Mouse (Mus musculus) limb, embryonic 12.5 days (tissue): ENCODE results near the gene Net1. TPM values are rescaled to one million over a fixed set of nuclear protein-coding genes. Genes with fewer than 3 reads are reported as not detected.

Source experiments
- ATAC-seq: fragments of 200-750 bp; cut with Nextera tagmentation; 2 replicates; pipeline ENCODE4 v1.8.0; 2017; ENCODE audit warnings: low read depth, moderate TSS enrichment; ENCODE audit not compliant: insufficient number of reproducible peaks, insufficient read depth, low FRiP score, low TSS enrichment
- H3K27ac ChIP-seq: fragments of 300-500 bp; sonication (generic); 2 replicates; pipeline ENCODE4 v1.5.1; 2016; ENCODE audit warnings: mild to moderate bottlenecking, moderate library complexity
- H3K27me3 ChIP-seq: fragments of 300-500 bp; sonication (generic); 2 replicates; pipeline ENCODE4 v1.6.1; 2016; ENCODE audit warnings: mild to moderate bottlenecking, moderate library complexity
- H3K36me3 ChIP-seq: fragments of 300-500 bp; sonication (generic); 2 replicates; pipeline ENCODE4 v1.6.1; 2016; ENCODE audit warnings: mild to moderate bottlenecking, moderate library complexity
- H3K4me1 ChIP-seq: fragments of 300-500 bp; sonication (generic); replicated peaks from 2 replicates; pipeline ENCODE4 v1.6.1; 2016
- H3K4me2 ChIP-seq: fragments of 300-500 bp; sonication (generic); 2 replicates; pipeline ENCODE4 v1.6.1; 2016; ENCODE audit warnings: mild to moderate bottlenecking, moderate library complexity
- H3K4me3 ChIP-seq: fragments of 300-500 bp; sonication (generic); replicated peaks from 2 replicates; pipeline ENCODE4 v1.5.1; 2016; ENCODE audit warnings: mild to moderate bottlenecking
- H3K9ac ChIP-seq: fragments of 300-500 bp; sonication (generic); replicated peaks from 2 replicates; pipeline ENCODE4 v1.6.1; 2016; ENCODE audit warnings: mild to moderate bottlenecking, moderate library complexity
- H3K9me3 ChIP-seq: fragments of 300-500 bp; sonication (generic); 2 replicates; pipeline ENCODE4 v1.6.1; 2016; ENCODE audit warnings: mild to moderate bottlenecking, moderate library complexity
- WGBS: fragments of 180-500 bp; shearing (Covaris S2); methylation state at CpG from one replicate; pipeline ENCODE4 v1.1.7; 2016; 5-methylcytosine and 5-hydroxymethylcytosine counted together
- polyA plus RNA-seq: library from polyadenylated mRNA; unstranded; fragments of >200 nt; fragmentation: Nextera tagmentation; extraction: Ambion mirVana; gene quantifications from 2 replicates; pipeline ENCODE4 v1.2.1, GENCODE M21; 2016

The Net1 gene
- 130 and 136 TPM in 2 replicates for polyA plus RNA-seq

- peak; percentile 96 for ATAC-seq
- Histone ChIP-seq H3K9ac (peak within 1 kb of the TSS; percentile 79), H3K9me3 (peaks cover 12% of the 10 kb centered on the region; the same call in 1 of the 2 replicates), H3K36me3 (peaks cover 19% of the 10 kb centered on the region), H3K4me1 (peaks cover 8% of the 10 kb centered on the region), H3K27me3 (no peaks in the 10 kb centered on the region), H3K4me3 (peak within 1 kb of the TSS; percentile 73), H3K4me2 (peak within 1 kb of the TSS; percentile 69), H3K27ac (peak within 1 kb of the TSS; percentile 68; the same call in 1 of the 2 replicates)
- WGBS, result under 1% methylated on average over 52 of the region's 52 CpGs
Measured at GRCm38 (mm10) chr13:3917571-3918311, at the start of gene Net1, which contains the start of gene Tubal3. Gene Net1, minus strand, starts transcription at chr13:3918220. Gene Tubal3, plus strand, starts transcription at chr13:3918274.

GRCm38 (mm10) chr13:3951198-3951914 is 33.3 kb upstream of the Net1 start:
- 80% methylated on average over 6 of the region's 6 CpGs for WGBS
- Histone ChIP-seq H3K4me2 (no peak overlapping the region), H3K27me3 (0 out of 2 replicates have a peak, but pooled peaks cover under 1% of the 10 kb centered on the region), H3K9ac (no peak overlapping the region), H3K36me3 (no peaks in the 10 kb centered on the region), H3K9me3 (no peaks in the 10 kb centered on the region), H3K4me3 (no peak overlapping the region), H3K4me1 (no peaks in the 10 kb centered on the region), H3K27ac (no peak overlapping the region)
- ATAC-seq, result no peak

GRCm38 (mm10) chr13:3949477-3949876 is 31.5 kb upstream of the Net1 start:
- Histone ChIP-seq H3K4me3 (no peak overlapping the region), H3K36me3 (no peaks in the 10 kb centered on the region), H3K9ac (no peak overlapping the region), H3K27me3 (0 out of 2 replicates have a peak, but pooled peaks cover 4% of the 10 kb centered on the region), H3K4me1 (no peaks in the 10 kb centered on the region; the same call in 1 of the 2 replicates), H3K9me3 (no peaks in the 10 kb centered on the region), H3K4me2 (no peak overlapping the region), H3K27ac (no peak overlapping the region)
- 88% methylated on average over 4 of the region's 4 CpGs for WGBS
- ATAC-seq, result no peak

- no peak for ATAC-seq
Measured at GRCm38 (mm10) chr13:3947267-3947666, 29.2 kb upstream of the Net1 start.

DNA sequence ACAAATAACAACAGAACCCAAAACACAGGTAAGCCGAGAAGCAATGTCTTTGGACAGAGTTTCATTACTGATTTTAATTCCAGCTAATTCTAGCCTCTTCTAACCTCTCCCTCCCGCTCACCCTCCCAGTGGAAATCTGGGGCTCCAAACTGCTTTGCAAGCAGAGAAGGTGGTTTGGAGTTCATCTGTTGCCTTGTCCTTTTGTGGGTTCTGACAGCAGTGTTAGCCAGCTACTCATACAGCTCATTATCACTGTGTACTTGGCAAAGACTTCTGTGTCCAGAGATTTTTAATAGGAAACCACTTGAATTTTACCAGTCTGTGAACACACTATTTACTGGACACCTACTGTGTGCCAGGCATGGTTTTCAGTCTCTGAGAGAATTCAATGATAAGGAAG is 27.2 kb upstream of the Net1 start, which contains the start of gene Ucn3:
Ucn3 (minus strand) TSS at position 101 of the 400 bp plus-strand sequence.
- WGBS, result 45% methylated on average over 2 of the region's 2 CpGs
- H3K4me1 ChIP-seq, result no peaks in the 10 kb centered on the region; the same call in 1 of the 2 replicates
- no peaks in the 10 kb centered on the region for H3K9me3 ChIP-seq
- no peak within 1 kb of the TSS for H3K4me3 ChIP-seq
- H3K9ac ChIP-seq, result no peak within 1 kb of the TSS
- H3K27me3 ChIP-seq, result 0 out of 2 replicates have a peak, but pooled peaks cover 4% of the 10 kb centered on the region
- peak within 1 kb of the TSS; percentile 8; the same call in 1 of the 2 replicates for H3K4me2 ChIP-seq
- H3K36me3 ChIP-seq, result no peaks in the 10 kb centered on the region
- no peak for ATAC-seq
- no peak within 1 kb of the TSS for H3K27ac ChIP-seq

More at GRCm38 (mm10) chr13:3947267-3947666, 29.2 kb upstream of the Net1 start:
- Histone ChIP-seq H3K4me3 (no peak overlapping the region), H3K9me3 (no peaks in the 10 kb centered on the region), H3K4me2 (no peak overlapping the region), H3K36me3 (no peaks in the 10 kb centered on the region), H3K9ac (no peak overlapping the region), H3K27ac (no peak overlapping the region), H3K27me3 (0 out of 2 replicates have a peak, but pooled peaks cover 4% of the 10 kb centered on the region), H3K4me1 (no peaks in the 10 kb centered on the region; the same call in 1 of the 2 replicates)
- WGBS, result 93% methylated on average over 4 of the region's 4 CpGs

DNA sequence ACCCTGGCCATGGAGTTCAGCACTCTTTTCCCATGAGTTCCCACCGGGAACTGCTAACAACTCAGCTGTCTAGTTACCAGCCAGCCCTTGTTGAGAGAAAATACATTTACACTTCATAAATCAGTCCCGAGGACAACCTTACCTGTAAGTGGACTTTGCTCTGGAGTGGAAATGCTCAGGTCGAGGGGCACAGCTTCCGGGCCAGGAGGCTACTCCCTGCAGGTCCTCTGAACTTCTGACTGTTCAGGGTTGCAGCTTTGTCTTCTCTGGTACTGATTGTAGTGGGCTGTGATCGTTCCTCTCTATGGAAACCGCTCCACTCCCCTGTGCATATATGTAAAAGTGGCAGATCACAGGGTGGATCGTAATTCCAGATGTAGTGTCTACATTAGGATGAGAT is 26.7 kb upstream of the Net1 start:
- 45% methylated on average over 7 of the region's 7 CpGs for WGBS
- H3K9me3 ChIP-seq, result no peaks in the 10 kb centered on the region
- 0 out of 2 replicates have a peak, but pooled peaks cover 4% of the 10 kb centered on the region for H3K27me3 ChIP-seq
- no peak overlapping the region for H3K9ac ChIP-seq
- H3K4me1 ChIP-seq, result no peaks in the 10 kb centered on the region; the same call in 1 of the 2 replicates
- H3K4me3 ChIP-seq, result no peak overlapping the region
- peak overlapping the region; percentile 8; the same call in 1 of the 2 replicates for H3K4me2 ChIP-seq
- no peak for ATAC-seq
- H3K27ac ChIP-seq, result no peak overlapping the region
- no peaks in the 10 kb centered on the region for H3K36me3 ChIP-seq

DNA sequence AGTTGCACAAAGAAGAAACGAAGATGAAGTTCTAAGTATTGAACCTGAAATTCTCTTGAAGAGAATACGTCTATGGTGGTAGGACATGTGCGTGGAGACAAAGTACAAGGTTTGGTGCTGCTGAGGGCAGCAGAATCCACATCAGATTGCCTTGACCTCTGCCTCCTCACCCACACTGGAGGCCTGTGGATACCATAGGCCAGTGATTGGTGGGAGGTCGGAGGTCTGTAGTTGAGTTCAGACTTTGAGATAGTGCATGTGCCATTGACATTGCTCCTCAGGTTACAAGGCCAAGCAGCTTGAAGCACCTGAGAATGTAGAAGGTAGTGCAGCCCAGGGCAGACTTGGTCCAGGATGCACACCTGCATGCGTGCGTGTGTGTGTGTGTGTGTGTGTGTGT is 8.0 kb upstream of the Net1 start:
- Histone ChIP-seq H3K27ac (no peak overlapping the region), H3K9me3 (no peaks in the 10 kb centered on the region), H3K4me1 (no peaks in the 10 kb centered on the region), H3K4me3 (no peak overlapping the region), H3K9ac (no peak overlapping the region), H3K27me3 (no peaks in the 10 kb centered on the region; the same call in 1 of the 2 replicates), H3K4me2 (no peak overlapping the region), H3K36me3 (no peaks in the 10 kb centered on the region)
- no peak for ATAC-seq
- 88% methylated on average over 6 of the region's 6 CpGs for WGBS

- Histone ChIP-seq H3K27me3 (no peaks in the 10 kb centered on the region; the same call in 1 of the 2 replicates), H3K4me1 (no peaks in the 10 kb centered on the region), H3K27ac (no peak overlapping the region), H3K36me3 (no peaks in the 10 kb centered on the region), H3K4me3 (no peak overlapping the region), H3K4me2 (no peak overlapping the region), H3K9me3 (no peaks in the 10 kb centered on the region), H3K9ac (no peak overlapping the region)
- 76% methylated on average over 6 of the region's 6 CpGs for WGBS
- ATAC-seq, result no peak
Measured at GRCm38 (mm10) chr13:3925632-3926031, 7.6 kb upstream of the Net1 start.

DNA sequence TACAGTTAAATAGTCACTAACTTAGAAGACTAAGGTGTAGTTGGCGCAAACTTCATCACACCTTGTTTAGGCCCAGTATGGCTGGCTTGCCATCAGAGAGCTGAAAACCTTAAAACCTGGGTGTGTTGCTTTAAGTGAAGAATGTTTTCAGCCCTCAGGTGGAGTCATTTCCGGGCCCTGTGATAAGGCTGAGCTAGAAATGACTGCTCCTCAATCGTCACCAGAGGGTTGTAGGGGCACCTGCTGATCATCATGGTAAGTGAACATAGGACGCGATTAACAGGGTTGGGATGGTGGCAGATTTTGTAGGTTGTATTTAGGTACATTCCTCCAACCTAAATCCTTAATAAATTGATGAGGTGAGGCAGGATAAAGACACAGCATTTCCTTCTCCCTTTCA is 6.5 kb upstream of the Net1 start:
- no peaks in the 10 kb centered on the region for H3K27me3 ChIP-seq
- no peaks in the 10 kb centered on the region for H3K36me3 ChIP-seq
- ATAC-seq, result no peak
- H3K9ac ChIP-seq, result no peak overlapping the region
- no peak overlapping the region for H3K4me3 ChIP-seq
- WGBS, result 84% methylated on average over 5 of the region's 5 CpGs
- H3K4me2 ChIP-seq, result no peak overlapping the region
- no peaks in the 10 kb centered on the region for H3K4me1 ChIP-seq
- H3K9me3 ChIP-seq, result no peaks in the 10 kb centered on the region
- H3K27ac ChIP-seq, result no peak overlapping the region

GRCm38 (mm10) chr13:3913504-3913903 is 4.5 kb downstream of the Net1 start:
- peaks cover 8% of the 10 kb centered on the region for H3K4me1 ChIP-seq
- no peak overlapping the region for H3K9ac ChIP-seq
- peaks cover 12% of the 10 kb centered on the region for H3K9me3 ChIP-seq
- no peak overlapping the region for H3K27ac ChIP-seq
- peaks cover 47% of the 10 kb centered on the region for H3K36me3 ChIP-seq
- H3K27me3 ChIP-seq, result no peaks in the 10 kb centered on the region
- no peak overlapping the region for H3K4me2 ChIP-seq
- WGBS, result 91% methylated on average over 4 of the region's 4 CpGs
- H3K4me3 ChIP-seq, result no peak overlapping the region
- no peak for ATAC-seq

- Histone ChIP-seq H3K9me3 (peaks cover 3% of the 10 kb centered on the region), H3K36me3 (peaks cover 58% of the 10 kb centered on the region), H3K4me3 (no peak overlapping the region), H3K4me1 (no peaks in the 10 kb centered on the region), H3K4me2 (no peak overlapping the region), H3K9ac (no peak overlapping the region), H3K27me3 (no peaks in the 10 kb centered on the region), H3K27ac (no peak overlapping the region)
- WGBS, result 89% methylated on average over 5 of the region's 5 CpGs
- ATAC-seq, result no peak
Measured at GRCm38 (mm10) chr13:3910356-3910755, 7.7 kb downstream of the Net1 start.
